Mouse (Mus musculus) kidney, embryonic 16.5 days (tissue): ENCODE measurements around the gene Vstm2l. TPM values are rescaled to one million over a fixed set of nuclear protein-coding genes. Genes with fewer than 3 reads are reported as not detected.

ENCODE experiments used
- ATAC-seq: fragments of 200-750 bp; cut with Nextera tagmentation; 2 replicates; pipeline ENCODE4 v1.8.0; 2017; ENCODE audit warnings: moderate TSS enrichment; ENCODE audit not compliant: low FRiP score, low TSS enrichment
- H3K27ac ChIP-seq: fragments of 300-500 bp; sonication (generic); 2 replicates; pipeline ENCODE4 v1.5.1; 2014; ENCODE audit warnings: low read length
- H3K27me3 ChIP-seq: fragments of 300-500 bp; sonication (generic); 2 replicates; pipeline ENCODE4 v1.6.1; 2014; ENCODE audit warnings: low read length, control low read depth, mixed read lengths; ENCODE audit not compliant: insufficient read depth
- H3K36me3 ChIP-seq: fragments of 300-500 bp; sonication (generic); 2 replicates; pipeline ENCODE4 v1.6.1; 2014; ENCODE audit warnings: low read length, control low read depth, mixed read lengths; ENCODE audit not compliant: insufficient read depth
- H3K4me1 ChIP-seq: fragments of 300-500 bp; sonication (generic); 2 replicates; pipeline ENCODE4 v1.6.1; 2014; ENCODE audit warnings: low read length, control low read depth, mixed read lengths; ENCODE audit not compliant: insufficient read depth
- H3K4me2 ChIP-seq: fragments of 300-500 bp; sonication (generic); replicated peaks from 2 replicates; pipeline ENCODE4 v1.6.1; 2014; ENCODE audit warnings: low read depth, low read length
- H3K4me3 ChIP-seq: fragments of 300-500 bp; sonication (generic); 2 replicates; pipeline ENCODE4 v1.5.1; 2014; ENCODE audit warnings: mild to moderate bottlenecking, low read length
- H3K9ac ChIP-seq: fragments of 300-500 bp; sonication (generic); replicated peaks from 2 replicates; pipeline ENCODE4 v1.6.1; 2014; ENCODE audit warnings: low read length
- H3K9me3 ChIP-seq: fragments of 300-500 bp; sonication (generic); 2 replicates; pipeline ENCODE4 v1.6.1; 2016; ENCODE audit warnings: low read length, control low read depth
- WGBS: fragments of 180-500 bp; shearing (Covaris S2); extraction: QIAGEN DNeasy Blood & Tissue Kit; methylation state at CpG from one replicate; pipeline ENCODE4 v1.1.7; 2014; 5-methylcytosine and 5-hydroxymethylcytosine counted together
- polyA plus RNA-seq: library from polyadenylated mRNA; unstranded; fragments of >200 nt; fragmentation: Nextera tagmentation; extraction: Ambion mirVana; gene quantifications from 2 replicates; pipeline ENCODE4 v1.2.1, GENCODE M21; 2015

Vstm2l gene
- polyA plus RNA-seq, 1 experiment from 2014 or later, result 0.22 TPM

GRCm38 (mm10) chr2:157926502-157926901 is 12.0 kb downstream of the Vstm2l start:
- H3K27ac ChIP-seq, result no peak overlapping the region
- no peak overlapping the region for H3K4me3 ChIP-seq
- peaks cover 5% of the 10 kb centered on the region; the same call in 1 of the 2 replicates for H3K27me3 ChIP-seq
- no peak overlapping the region for H3K4me2 ChIP-seq
- H3K4me1 ChIP-seq, result peaks cover 20% of the 10 kb centered on the region; the same call in 1 of the 2 replicates
- 59% methylated on average over 7 of the region's 7 CpGs for WGBS
- no peaks in the 10 kb centered on the region for H3K9me3 ChIP-seq
- H3K9ac ChIP-seq, result no peak overlapping the region
- no peak for ATAC-seq
- H3K36me3 ChIP-seq, result no peaks in the 10 kb centered on the region

DNA sequence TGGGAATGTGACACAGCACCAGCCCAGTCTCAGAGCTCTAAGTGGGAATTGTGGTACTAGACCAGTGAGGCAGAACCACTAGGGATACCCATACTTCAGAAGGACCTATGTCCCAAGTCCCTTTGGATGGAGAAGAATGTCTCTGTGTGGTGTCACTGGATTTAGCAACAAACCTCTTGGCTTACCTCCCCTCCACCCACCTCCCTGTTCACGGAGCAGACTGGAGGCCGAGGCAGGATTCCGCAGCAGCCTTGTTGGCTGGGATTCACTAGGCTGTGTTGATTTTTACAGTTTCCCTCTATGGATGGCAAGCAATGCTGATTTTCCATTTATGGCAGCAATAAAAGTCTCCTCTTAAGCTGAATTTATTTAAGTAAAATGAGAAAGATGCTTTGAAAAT is 12.5 kb downstream of the Vstm2l start:
- peaks cover 5% of the 10 kb centered on the region; the same call in 1 of the 2 replicates for H3K27me3 ChIP-seq
- no peak overlapping the region for H3K9ac ChIP-seq
- ATAC-seq, result no peak
- peaks cover 20% of the 10 kb centered on the region; the same call in 1 of the 2 replicates for H3K4me1 ChIP-seq
- 53% methylated on average over 3 of the region's 3 CpGs for WGBS
- H3K9me3 ChIP-seq, result no peaks in the 10 kb centered on the region
- no peak overlapping the region for H3K27ac ChIP-seq
- no peak overlapping the region for H3K4me2 ChIP-seq
- no peaks in the 10 kb centered on the region for H3K36me3 ChIP-seq
- H3K4me3 ChIP-seq, result no peak overlapping the region

GRCm38 (mm10) chr2:157927397-157927796 is 12.9 kb downstream of the Vstm2l start:
- Histone ChIP-seq H3K9ac (no peak overlapping the region), H3K9me3 (no peaks in the 10 kb centered on the region), H3K4me3 (no peak overlapping the region), H3K36me3 (no peaks in the 10 kb centered on the region), H3K4me1 (peaks cover 20% of the 10 kb centered on the region; the same call in 1 of the 2 replicates), H3K27me3 (peaks cover 5% of the 10 kb centered on the region; the same call in 1 of the 2 replicates), H3K4me2 (no peak overlapping the region), H3K27ac (no peak overlapping the region)
- WGBS, result 43% methylated on average over 20 of the region's 20 CpGs
- ATAC-seq, result 0 out of 2 replicates have a peak, but pooled peaks have one; percentile 28

DNA sequence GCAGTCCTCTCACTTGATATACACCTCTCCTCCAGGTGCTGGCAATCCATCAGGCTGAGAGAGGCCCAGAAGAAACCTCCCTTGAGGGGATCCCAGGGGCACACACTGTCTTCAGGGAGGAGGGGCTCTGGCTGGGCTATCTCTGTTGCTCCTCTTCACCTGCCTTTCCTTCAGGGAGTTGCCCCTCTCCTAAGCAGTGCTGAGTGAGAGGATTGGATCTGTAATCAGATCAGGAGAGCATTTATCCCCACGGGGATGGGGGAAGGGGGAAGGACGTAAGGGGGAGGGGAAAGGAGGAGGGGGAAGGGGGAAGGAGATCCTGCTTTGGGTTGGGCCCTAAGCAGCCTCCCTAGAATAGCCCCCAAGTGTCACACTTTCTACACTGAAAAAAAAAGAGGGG is 13.4 kb downstream of the Vstm2l start:
- Histone ChIP-seq H3K4me3 (no peak overlapping the region), H3K4me2 (no peak overlapping the region), H3K36me3 (no peaks in the 10 kb centered on the region), H3K27ac (no peak overlapping the region), H3K9me3 (no peaks in the 10 kb centered on the region), H3K27me3 (peaks cover 5% of the 10 kb centered on the region; the same call in 1 of the 2 replicates), H3K9ac (no peak overlapping the region), H3K4me1 (peaks cover 19% of the 10 kb centered on the region; the same call in 1 of the 2 replicates)
- WGBS, result 31% methylated on average over 2 of the region's 2 CpGs
- ATAC-seq, result no peak

- WGBS, result 71% methylated on average over 4 of the region's 4 CpGs
- H3K4me2 ChIP-seq, result no peak overlapping the region
- H3K27ac ChIP-seq, result no peak overlapping the region
- no peaks in the 10 kb centered on the region for H3K9me3 ChIP-seq
- no peaks in the 10 kb centered on the region for H3K27me3 ChIP-seq
- H3K4me3 ChIP-seq, result no peak overlapping the region
- no peak overlapping the region for H3K9ac ChIP-seq
- H3K36me3 ChIP-seq, result no peaks in the 10 kb centered on the region
- 0 out of 2 replicates have a peak, but pooled peaks cover 2% of the 10 kb centered on the region for H3K4me1 ChIP-seq
- no peak for ATAC-seq
These were observed 18.2 kb downstream of the Vstm2l start for GRCm38 (mm10) chr2:157932655-157933054.

DNA sequence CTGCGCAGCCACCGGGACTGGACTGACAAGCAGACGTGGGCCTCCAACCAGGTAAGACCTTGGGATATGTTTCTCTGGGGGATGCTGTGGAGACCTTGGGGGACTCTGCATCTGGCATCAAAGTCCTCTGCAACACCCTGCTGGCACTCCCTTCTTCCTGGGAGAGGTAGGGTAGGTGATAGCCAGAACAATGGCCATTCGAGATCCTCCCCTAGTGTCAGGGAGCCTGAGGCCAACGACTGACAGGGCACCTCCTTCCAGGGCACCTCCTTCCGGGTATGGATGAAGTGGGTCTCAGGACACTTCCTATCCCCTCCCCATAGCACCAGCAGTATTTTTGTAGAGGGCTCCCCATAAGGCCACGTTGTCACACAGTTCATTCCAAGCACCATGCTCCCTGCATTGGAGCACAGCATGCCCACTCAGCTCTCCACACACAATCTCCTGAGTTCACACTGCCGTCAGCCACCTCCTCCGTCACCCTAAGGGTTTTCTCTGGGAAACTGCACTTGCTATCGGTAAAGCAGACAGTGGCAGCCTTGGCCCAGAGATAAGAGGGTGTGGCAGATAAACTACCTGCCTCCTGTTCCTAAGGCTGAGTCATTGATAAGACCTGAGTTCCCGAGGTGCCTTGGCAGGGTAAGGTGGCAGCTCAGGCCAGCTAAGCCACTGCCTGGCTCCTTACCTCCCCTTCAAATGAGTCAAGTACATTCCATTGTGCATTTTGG is 21.2 kb downstream of the Vstm2l start:
- no peak overlapping the region for H3K4me2 ChIP-seq
- no peak for ATAC-seq
- 77% methylated on average over 11 of the region's 11 CpGs for WGBS
- no peak overlapping the region for H3K4me3 ChIP-seq
- H3K27ac ChIP-seq, result no peak overlapping the region
- peaks cover 4% of the 10 kb centered on the region; the same call in 1 of the 2 replicates for H3K4me1 ChIP-seq
- H3K9me3 ChIP-seq, result no peaks in the 10 kb centered on the region
- H3K27me3 ChIP-seq, result peaks cover 9% of the 10 kb centered on the region
- H3K9ac ChIP-seq, result no peak overlapping the region
- H3K36me3 ChIP-seq, result no peaks in the 10 kb centered on the region

GRCm38 (mm10) chr2:157936676-157937075 is 22.2 kb downstream of the Vstm2l start:
- H3K27me3 ChIP-seq, result peaks cover 19% of the 10 kb centered on the region
- no peaks in the 10 kb centered on the region for H3K36me3 ChIP-seq
- H3K27ac ChIP-seq, result no peak overlapping the region
- no peak overlapping the region for H3K4me3 ChIP-seq
- 86% methylated on average over 4 of the region's 4 CpGs for WGBS
- no peak overlapping the region for H3K9ac ChIP-seq
- no peak overlapping the region for H3K4me2 ChIP-seq
- H3K9me3 ChIP-seq, result no peaks in the 10 kb centered on the region
- H3K4me1 ChIP-seq, result peaks cover 12% of the 10 kb centered on the region; the same call in 1 of the 2 replicates
- no peak for ATAC-seq

- Histone ChIP-seq H3K9ac (no peak overlapping the region), H3K4me3 (peak overlapping the region; percentile 8; the same call in 1 of the 2 replicates)
These were observed 26.2 kb downstream of the Vstm2l start for GRCm38 (mm10) chr2:157940586-157941185.

GRCm38 (mm10) chr2:157943514-157944155 is 29.2 kb downstream of the Vstm2l start:
- Histone ChIP-seq H3K27me3 (peaks cover 28% of the 10 kb centered on the region), H3K4me2 (peak overlapping the region; percentile 98), H3K27ac (no peak overlapping the region), H3K36me3 (no peaks in the 10 kb centered on the region), H3K9ac (peak overlapping the region; percentile 77), H3K4me1 (peaks cover 24% of the 10 kb centered on the region), H3K4me3 (peak overlapping the region; percentile 57), H3K9me3 (no peaks in the 10 kb centered on the region)
- WGBS, result under 1% methylated on average over 45 of the region's 47 CpGs
- ATAC-seq, result peak; percentile 66; the same call in 1 of the 2 replicates

More at GRCm38 (mm10) chr2:157940586-157941185, 26.2 kb downstream of the Vstm2l start:
- Histone ChIP-seq H3K4me1 (peaks cover 24% of the 10 kb centered on the region), H3K4me2 (peak overlapping the region; percentile 45), H3K9me3 (no peaks in the 10 kb centered on the region), H3K36me3 (no peaks in the 10 kb centered on the region), H3K27me3 (peaks cover 28% of the 10 kb centered on the region), H3K27ac (no peak overlapping the region)
- no peak for ATAC-seq
- WGBS, result 3% methylated on average over 18 of the region's 18 CpGs
